Mouse (Mus musculus) liver (tissue): ENCODE measurements around the gene Klhl15.

Experiments used
- DNase-seq: peaks from one replicate; pipeline ENCODE4 v3.0.0-alpha.2; 2020; ENCODE audit warnings: mixed read lengths

The Klhl15 gene

GRCm38 (mm10) chrX:94234532-94235189, at the start of gene Klhl15:
TSS of gene Klhl15 (plus strand) at chrX:94234599.
- DNase-seq = peak; percentile 87

GRCm38 (mm10) chrX:94185156-94185555, 49.2 kb upstream of the Klhl15 start:
- no peak for DNase-seq

- peak; percentile 38 for DNase-seq
Observed at GRCm38 (mm10) chrX:94193901-94194300, 40.5 kb upstream of the Klhl15 start.

GRCm38 (mm10) chrX:94197789-94198188, 36.6 kb upstream of the Klhl15 start:
- peak; percentile 61 for DNase-seq

- DNase-seq = no peak
Observed at GRCm38 (mm10) chrX:94212264-94212596, 22.2 kb upstream of the Klhl15 start.

GRCm38 (mm10) chrX:94212597-94213321, 21.6 kb upstream of the Klhl15 start, which contains the start of gene Eif2s3x:
TSS of gene Eif2s3x (minus strand) at chrX:94212862.
- DNase-seq = peak; percentile 87

GRCm38 (mm10) chrX:94213384-94213783, 21.0 kb upstream of the Klhl15 start:
- DNase-seq = no peak

- DNase-seq = peak; percentile 44
Observed at GRCm38 (mm10) chrX:94233432-94233831, 967 bp upstream of the Klhl15 start.

- DNase-seq = no peak
Observed at GRCm38 (mm10) chrX:94233936-94234531, 365 bp upstream of the Klhl15 start.

GRCm38 (mm10) chrX:94235190-94235555, 774 bp downstream of the Klhl15 start:
- no peak for DNase-seq

- peak; percentile 9 for DNase-seq
Observed at GRCm38 (mm10) chrX:94235601-94236000, 1.2 kb downstream of the Klhl15 start.

GRCm38 (mm10) chrX:94288923-94289322, 54.5 kb downstream of the Klhl15 start:
- DNase-seq = peak; percentile 12

- DNase-seq = no peak
Observed at GRCm38 (mm10) chrX:94302928-94303327, 68.5 kb downstream of the Klhl15 start.

GRCm38 (mm10) chrX:94321036-94321902, 86.9 kb downstream of the Klhl15 start:
- DNase-seq = no peak
